Mouse (Mus musculus) heart, adult 2 months (tissue): ENCODE measurements around the gene Dnajb3. TPM values are rescaled to one million over a fixed set of nuclear protein-coding genes. Genes with fewer than 3 reads are reported as not detected.
A peak's percentile ranks its signal among the peaks of the same experiment; 100 is the strongest.

ENCODE experiments used
- DNase-seq, 2 experiments: peaks; one replicate each; pipeline ENCODE4 v3.0.0; 2021
- H3K27ac ChIP-seq: fragments of 200-600 bp; 2 replicates; pipeline ENCODE4 v1.8.1; 2022
- H3K27me3 ChIP-seq: fragments of 200-500 bp; 2 replicates; pipeline ENCODE4 v1.6.1; 2012; ENCODE audit warnings: mild to moderate bottlenecking, low read length, inconsistent platforms, mixed read lengths; ENCODE audit not compliant: control insufficient read depth, insufficient read depth
- H3K36me3 ChIP-seq: fragments of 200-500 bp; 2 replicates; pipeline ENCODE4 v1.6.1; 2012; ENCODE audit warnings: low read length, inconsistent platforms; ENCODE audit not compliant: control insufficient read depth, insufficient read depth
- H3K4me1 ChIP-seq: fragments of 200-500 bp; 2 replicates; pipeline ENCODE4 v1.6.1; 2011; ENCODE audit warnings: low read length; ENCODE audit not compliant: control insufficient read depth, insufficient read depth
- H3K4me3 ChIP-seq: fragments of 200-600 bp; 2 replicates; pipeline ENCODE4 v1.8.1; 2022
- H3K79me2 ChIP-seq: fragments of 200-500 bp; replicated peaks from 2 replicates; pipeline ENCODE4 v1.6.1; 2012; ENCODE audit warnings: mild to moderate bottlenecking, inconsistent platforms, low read length, moderate library complexity, mixed read lengths; ENCODE audit not compliant: control insufficient read depth, insufficient read depth
- H3K9ac ChIP-seq: fragments of 200-500 bp; 2 replicates; pipeline ENCODE4 v1.6.1; 2012; ENCODE audit warnings: low read depth, mild to moderate bottlenecking, control low read depth, inconsistent platforms, low read length, mixed read lengths
- CTCF ChIP-seq: fragments of 200-600 bp; IDR thresholded peaks from 2 replicates; pipeline ENCODE4 v1.8.1; 2022; ENCODE audit warnings: antibody characterized with exemption, mild to moderate bottlenecking, moderate library complexity
- EP300 ChIP-seq: fragments of 200-500 bp; IDR thresholded peaks from 2 replicates; pipeline ENCODE4 v1.6.1; 2011; ENCODE audit warnings: low read depth, low read length, control low read depth; ENCODE audit not compliant: insufficient read depth
- POLR2A ChIP-seq: fragments of 200-500 bp; IDR thresholded peaks from 2 replicates; pipeline ENCODE4 v1.6.1; 2011; ENCODE audit warnings: mild to moderate bottlenecking, low read depth, low read length, control low read depth; ENCODE audit not compliant: insufficient read depth
- WGBS: fragments of 180-500 bp; shearing (Covaris S2); methylation state at CpG from one replicate; pipeline ENCODE4 v1.1.7; 2018; 5-methylcytosine and 5-hydroxymethylcytosine counted together
- intact Hi-C: fragments of 180-260 bp; cut with DNase I; formaldehyde crosslinking; loops from one replicate; pipeline ENCODE4 v1.15.1; 2025
- polyA plus RNA-seq: library from polyadenylated mRNA; depleted of rRNA; stranded (reverse); fragments of >200 nt; gene quantifications from 2 replicates; pipeline ENCODE4 v1.2.3, GENCODE M21; 2012
- total RNA-seq, 2 experiments: library from RNA; stranded (reverse); gene quantifications; 2 replicates each; pipeline ENCODE4 v1.2.3; 2021

Dnajb3 gene
- total and polyA plus RNA-seq, 3 experiments, result 0.23 to 0.66 TPM; not detected in 1

- intact Hi-C loops, result no loop called here
- H3K4me3 ChIP-seq, result no peak overlapping the region
- WGBS, result 57% methylated on average over 4 of the region's 4 CpGs
Observed at GRCm38 (mm10) chr1:88234248-88234610, 28.6 kb upstream of the Dnajb3 start.

GRCm38 (mm10) chr1:88233421-88234247 lies 28.1 kb upstream of the Dnajb3 start:
- Histone ChIP-seq H3K4me3 (no peak overlapping the region), H3K9ac (no peak overlapping the region), H3K4me1 (no peaks in the 10 kb centered on the region), H3K27me3 (no peaks in the 10 kb centered on the region), H3K36me3 (no peaks in the 10 kb centered on the region), H3K27ac (no peak overlapping the region), H3K79me2 (no peaks in the 10 kb centered on the region)
- TF ChIP-seq EP300 (no peak), POLR2A (no peak), CTCF (no peak)
- WGBS, result 59% methylated on average over 14 of the region's 14 CpGs
- peak in 1 of 2 experiments; percentile 37 for DNase-seq
- intact Hi-C loops, result no loop called here

More at GRCm38 (mm10) chr1:88234248-88234610, 28.6 kb upstream of the Dnajb3 start:
- Histone ChIP-seq H3K36me3 (no peaks in the 10 kb centered on the region), H3K27me3 (no peaks in the 10 kb centered on the region), H3K9ac (no peak overlapping the region), H3K4me1 (no peaks in the 10 kb centered on the region), H3K79me2 (no peaks in the 10 kb centered on the region), H3K27ac (no peak overlapping the region)
- DNase-seq, result no peak
- no peak for TF ChIP-seq POLR2A
- no peak for TF ChIP-seq CTCF
- no peak for TF ChIP-seq EP300

- Histone ChIP-seq H3K36me3 (no peaks in the 10 kb centered on the region), H3K4me3 (no peak overlapping the region), H3K4me1 (no peaks in the 10 kb centered on the region), H3K9ac (no peak overlapping the region), H3K27ac (no peak overlapping the region), H3K79me2 (no peaks in the 10 kb centered on the region), H3K27me3 (no peaks in the 10 kb centered on the region)
- intact Hi-C loops, result no loop called here
- WGBS, result 48% methylated on average over 3 of the region's 3 CpGs
- peak in 1 of 2 experiments; percentile 30 for DNase-seq
- no peak for TF ChIP-seq CTCF
- TF ChIP-seq POLR2A, result no peak
- TF ChIP-seq EP300, result no peak
Observed at GRCm38 (mm10) chr1:88232664-88233380, 27.2 kb upstream of the Dnajb3 start.

DNA sequence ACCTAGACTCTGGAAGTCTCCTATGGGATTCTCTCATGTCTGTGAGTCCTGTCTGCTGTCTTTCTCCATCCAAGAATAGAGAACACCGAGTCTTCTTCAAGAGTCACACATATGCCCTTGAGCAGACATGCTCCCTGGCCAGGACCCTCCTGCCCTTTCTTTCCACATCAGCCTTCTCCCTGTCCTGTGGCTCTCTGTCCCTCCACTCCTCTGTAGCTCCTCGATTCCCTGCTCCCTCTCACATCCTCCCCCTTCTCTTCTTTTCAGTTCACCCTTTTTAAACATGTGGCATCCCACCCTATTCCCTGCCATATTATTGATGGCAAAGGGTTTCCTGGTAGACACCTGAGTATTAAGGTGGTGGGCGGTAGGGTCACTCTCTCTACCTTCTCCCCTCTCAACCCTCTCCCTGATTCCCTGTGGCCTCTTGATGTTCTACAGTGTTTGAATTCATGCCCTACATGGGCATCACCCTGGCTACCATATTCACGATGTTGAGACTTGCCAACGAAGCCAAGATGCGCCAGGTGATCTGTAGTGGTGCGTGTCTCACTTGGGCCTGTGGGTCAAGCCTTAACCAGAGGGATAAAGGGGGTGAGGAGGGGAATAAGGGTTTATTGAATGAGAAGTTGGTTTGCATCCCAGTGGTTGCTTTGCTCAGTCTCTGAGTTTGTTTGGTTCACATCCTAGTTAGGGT lies 26.4 kb upstream of the Dnajb3 start:
- no peak overlapping the region for H3K4me3 ChIP-seq
- WGBS, result 60% methylated on average over 7 of the region's 7 CpGs
- intact Hi-C loops, result no loop called here
- no peak overlapping the region for H3K9ac ChIP-seq
- H3K36me3 ChIP-seq, result no peaks in the 10 kb centered on the region
- peak in 1 of 2 experiments; percentile 23 for DNase-seq
- no peaks in the 10 kb centered on the region for H3K27me3 ChIP-seq
- no peaks in the 10 kb centered on the region for H3K79me2 ChIP-seq
- H3K4me1 ChIP-seq, result no peaks in the 10 kb centered on the region
- H3K27ac ChIP-seq, result no peak overlapping the region
- no peak for TF ChIP-seq POLR2A
- TF ChIP-seq CTCF, result no peak
- no peak for TF ChIP-seq EP300

DNA sequence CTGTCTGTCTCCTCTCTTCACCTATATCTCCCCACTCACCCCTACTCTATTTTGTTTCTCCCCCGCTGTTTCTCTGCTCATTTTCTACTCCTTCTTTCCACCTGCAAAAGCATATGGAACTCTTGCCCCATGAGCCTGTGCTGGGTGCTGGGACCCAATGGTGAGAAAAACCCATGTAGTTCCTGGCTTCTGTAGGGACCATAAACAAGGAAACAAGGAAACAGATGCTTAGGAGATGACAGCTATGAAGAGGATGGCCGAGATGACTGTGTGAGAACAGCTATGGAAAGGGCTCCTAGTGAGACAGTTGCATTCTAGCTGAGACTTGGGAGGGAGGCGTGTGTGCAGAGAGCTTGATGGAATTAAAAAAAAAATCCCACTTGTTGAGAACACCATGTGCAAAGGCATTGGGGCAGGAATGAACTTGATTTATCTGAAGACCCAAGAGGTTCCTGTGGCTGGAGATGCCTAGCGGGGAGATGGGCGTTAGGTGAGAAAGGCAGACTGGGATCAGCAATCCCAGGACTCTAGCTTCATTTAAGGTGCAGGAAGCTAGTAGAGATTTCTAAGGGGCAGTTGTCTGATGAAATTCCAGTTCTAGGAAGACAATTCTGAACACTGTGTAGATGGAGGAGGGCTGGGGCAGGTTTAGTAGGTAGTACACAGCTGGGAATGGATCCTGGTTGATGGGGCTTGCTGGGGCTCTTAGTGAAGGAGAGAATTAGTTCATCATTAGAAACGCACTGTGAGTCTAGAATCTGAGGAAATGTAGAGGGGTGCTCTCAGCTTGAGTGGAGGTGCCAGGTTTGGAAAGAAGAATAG lies 25.6 kb upstream of the Dnajb3 start:
- WGBS, result 66% methylated on average over 6 of the region's 6 CpGs
- H3K79me2 ChIP-seq, result no peaks in the 10 kb centered on the region
- H3K9ac ChIP-seq, result no peak overlapping the region
- H3K4me1 ChIP-seq, result no peaks in the 10 kb centered on the region
- H3K4me3 ChIP-seq, result no peak overlapping the region
- DNase-seq, result peak in 1 of 2 experiments; percentile 10
- H3K27ac ChIP-seq, result no peak overlapping the region
- no peaks in the 10 kb centered on the region for H3K27me3 ChIP-seq
- intact Hi-C loops, result no loop called here
- TF ChIP-seq EP300 (no peak), CTCF (no peak), POLR2A (no peak)
- no peaks in the 10 kb centered on the region for H3K36me3 ChIP-seq
